Mouse (Mus musculus): ENCODE results near the gene Gpr63. TPM values are rescaled to one million over a fixed set of nuclear protein-coding genes. Genes with fewer than 3 reads are reported as not detected.
"Not testable (repeated sequence)": the region's sequence is repeated elsewhere in the genome, so short reads cannot be mapped to it uniquely, and the experiment has no call there.

Gpr63 gene
- polyA plus RNA-seq (2015; fragmentation: Nextera tagmentation; extraction: Ambion mirVana), result 1.1 and 1.4 TPM in 2 replicates

GRCm38 (mm10) chr4:24966299-24966991 is at the start of gene Gpr63:
Gpr63 (plus strand) TSS chr4:24966407.
- WGBS, result 0% methylated on average over 74 of the region's 78 CpGs
- peak within 1 kb of the TSS; percentile 58 for H3K9ac ChIP-seq
- peak; percentile 91 for ATAC-seq (ENCODE audit: insufficient number of reproducible peaks, low FRiP score, low TSS enrichment, low read depth)
- H3K27me3 ChIP-seq, result no peaks in the 10 kb centered on the region
- no peaks in the 10 kb centered on the region for H3K36me3 ChIP-seq
- H3K4me3 ChIP-seq, result peak within 1 kb of the TSS; percentile 59
- peak within 1 kb of the TSS; percentile 67 for H3K4me2 ChIP-seq
- H3K27ac ChIP-seq, result peak within 1 kb of the TSS; percentile 87
- H3K9me3 ChIP-seq, result no peaks in the 10 kb centered on the region
- peaks cover 6% of the 10 kb centered on the region for H3K4me1 ChIP-seq

GRCm38 (mm10) chr4:24920006-24920577 is 46.1 kb upstream of the Gpr63 start:
- Histone ChIP-seq H3K9me3 (no peaks in the 10 kb centered on the region), H3K4me1 (no peaks in the 10 kb centered on the region), H3K9ac (no peak overlapping the region), H3K4me3 (no peak overlapping the region), H3K4me2 (no peak overlapping the region), H3K27ac (no peak overlapping the region), H3K27me3 (no peaks in the 10 kb centered on the region), H3K36me3 (no peaks in the 10 kb centered on the region)
- no peak for ATAC-seq (ENCODE audit: insufficient number of reproducible peaks, low FRiP score, low TSS enrichment, low read depth)
- 79% methylated on average over 5 of the region's 5 CpGs for WGBS

GRCm38 (mm10) chr4:24924726-24925125 is 41.5 kb upstream of the Gpr63 start:
- Histone ChIP-seq H3K9me3 (no peaks in the 10 kb centered on the region), H3K36me3 (no peaks in the 10 kb centered on the region), H3K9ac (no peak overlapping the region), H3K27me3 (no peaks in the 10 kb centered on the region), H3K4me1 (no peaks in the 10 kb centered on the region), H3K4me2 (no peak overlapping the region), H3K27ac (no peak overlapping the region), H3K4me3 (no peak overlapping the region)
- no peak for ATAC-seq (ENCODE audit: insufficient number of reproducible peaks, low FRiP score, low TSS enrichment, low read depth)
- WGBS, result 72% methylated on average over 2 of the region's 2 CpGs

- Histone ChIP-seq H3K4me3 (no peak overlapping the region), H3K36me3 (no peaks in the 10 kb centered on the region), H3K9me3 (no peaks in the 10 kb centered on the region), H3K4me2 (no peak overlapping the region), H3K4me1 (no peaks in the 10 kb centered on the region), H3K27me3 (no peaks in the 10 kb centered on the region), H3K27ac (no peak overlapping the region), H3K9ac (no peak overlapping the region)
- ATAC-seq (ENCODE audit: insufficient number of reproducible peaks, low FRiP score, low TSS enrichment, low read depth), result no peak
- 79% methylated on average over 5 of the region's 5 CpGs for WGBS
These were observed 37.9 kb upstream of the Gpr63 start for GRCm38 (mm10) chr4:24928260-24928780.

GRCm38 (mm10) chr4:24928926-24929325 is 37.3 kb upstream of the Gpr63 start:
- 90% methylated on average over 5 of the region's 5 CpGs for WGBS
- no peak for ATAC-seq (ENCODE audit: insufficient number of reproducible peaks, low FRiP score, low TSS enrichment, low read depth)
- no peak overlapping the region for H3K27ac ChIP-seq
- H3K9me3 ChIP-seq, result no peaks in the 10 kb centered on the region
- no peak overlapping the region for H3K4me3 ChIP-seq
- no peak overlapping the region for H3K4me2 ChIP-seq
- H3K9ac ChIP-seq, result no peak overlapping the region
- H3K27me3 ChIP-seq, result no peaks in the 10 kb centered on the region
- no peaks in the 10 kb centered on the region for H3K4me1 ChIP-seq
- H3K36me3 ChIP-seq, result no peaks in the 10 kb centered on the region

- Histone ChIP-seq H3K4me2 (no peak overlapping the region), H3K9ac (no peak overlapping the region), H3K9me3 (no peaks in the 10 kb centered on the region), H3K27me3 (no peaks in the 10 kb centered on the region), H3K27ac (no peak overlapping the region), H3K36me3 (no peaks in the 10 kb centered on the region), H3K4me1 (no peaks in the 10 kb centered on the region), H3K4me3 (no peak overlapping the region)
- WGBS, result 40% methylated on average over 6 of the region's 6 CpGs
- ATAC-seq (ENCODE audit: insufficient number of reproducible peaks, low FRiP score, low TSS enrichment, low read depth), result no peak
These were observed 23.3 kb upstream of the Gpr63 start for GRCm38 (mm10) chr4:24942728-24943424.

- Histone ChIP-seq H3K9ac (0 out of 2 replicates have a peak overlapping the region, but pooled peaks have one; percentile 58), H3K4me2 (peak overlapping the region; percentile 67), H3K4me3 (peak overlapping the region; percentile 59), H3K4me1 (peaks cover 6% of the 10 kb centered on the region), H3K27ac (peak overlapping the region; percentile 87), H3K27me3 (no peaks in the 10 kb centered on the region), H3K9me3 (no peaks in the 10 kb centered on the region), H3K36me3 (no peaks in the 10 kb centered on the region)
- ATAC-seq (ENCODE audit: insufficient number of reproducible peaks, low FRiP score, low TSS enrichment, low read depth), result peak; percentile 71
- WGBS, result 4% methylated on average over 8 of the region's 8 CpGs
These were observed 299 bp upstream of the Gpr63 start for GRCm38 (mm10) chr4:24965918-24966298.

GRCm38 (mm10) chr4:24967251-24967650 is 1.0 kb downstream of the Gpr63 start:
- Histone ChIP-seq H3K4me2 (peak overlapping the region; percentile 67), H3K9ac (no peak overlapping the region), H3K9me3 (no peaks in the 10 kb centered on the region), H3K4me3 (peak overlapping the region; percentile 59), H3K4me1 (peaks cover 6% of the 10 kb centered on the region), H3K36me3 (no peaks in the 10 kb centered on the region), H3K27ac (no peak overlapping the region), H3K27me3 (no peaks in the 10 kb centered on the region)
- ATAC-seq (ENCODE audit: insufficient number of reproducible peaks, low FRiP score, low TSS enrichment, low read depth), result no peak
- WGBS, result 15% methylated on average over 7 of the region's 7 CpGs

- Histone ChIP-seq H3K4me1 (no peaks in the 10 kb centered on the region), H3K9ac (no peak overlapping the region), H3K27ac (no peak overlapping the region), H3K36me3 (no peaks in the 10 kb centered on the region), H3K4me3 (no peak overlapping the region), H3K9me3 (no peaks in the 10 kb centered on the region), H3K4me2 (no peak overlapping the region), H3K27me3 (no peaks in the 10 kb centered on the region)
- no peak for ATAC-seq (ENCODE audit: insufficient number of reproducible peaks, low FRiP score, low TSS enrichment, low read depth)
- WGBS, result 60% methylated on average over 4 of the region's 4 CpGs
These were observed 12.4 kb downstream of the Gpr63 start for GRCm38 (mm10) chr4:24978589-24978988.

GRCm38 (mm10) chr4:24985612-24986011 is 19.4 kb downstream of the Gpr63 start:
- Histone ChIP-seq H3K9me3 (no peaks in the 10 kb centered on the region), H3K4me2 (no peak overlapping the region), H3K27me3 (no peaks in the 10 kb centered on the region), H3K36me3 (no peaks in the 10 kb centered on the region), H3K9ac (no peak overlapping the region), H3K4me3 (no peak overlapping the region), H3K4me1 (no peaks in the 10 kb centered on the region), H3K27ac (no peak overlapping the region)
- 89% methylated on average over 5 of the region's 5 CpGs for WGBS
- ATAC-seq (ENCODE audit: insufficient number of reproducible peaks, low FRiP score, low TSS enrichment, low read depth), result no peak

GRCm38 (mm10) chr4:24991475-24991874 is 25.3 kb downstream of the Gpr63 start:
- Histone ChIP-seq H3K27ac (no peak overlapping the region), H3K4me2 (no peak overlapping the region), H3K27me3 (no peaks in the 10 kb centered on the region), H3K4me3 (no peak overlapping the region), H3K9ac (no peak overlapping the region), H3K4me1 (no peaks in the 10 kb centered on the region), H3K36me3 (no peaks in the 10 kb centered on the region), H3K9me3 (no peaks in the 10 kb centered on the region)
- no peak for ATAC-seq (ENCODE audit: insufficient number of reproducible peaks, low FRiP score, low TSS enrichment, low read depth)
- WGBS, result 68% methylated on average over 2 of the region's 2 CpGs

- H3K36me3 ChIP-seq, result peaks cover 19% of the 10 kb centered on the region
- H3K9me3 ChIP-seq; H3K4me3 ChIP-seq; H3K27ac ChIP-seq; H3K9ac ChIP-seq; H3K27me3 ChIP-seq; H3K4me2 ChIP-seq; ATAC-seq (ENCODE audit: insufficient number of reproducible peaks, low FRiP score, low TSS enrichment, low read depth); H3K4me1 ChIP-seq: not testable (repeated sequence)
- WGBS, result 79% methylated on average over 8 of the region's 8 CpGs
These were observed 43.1 kb downstream of the Gpr63 start for GRCm38 (mm10) chr4:25009328-25009727.
